Mouse (Mus musculus) stomach, embryonic 15.5 days (tissue): ENCODE measurements at regions not wholly inside any gene's neighbourhood (a gene's known extent, or its start where the extent isn't known, plus 50 kb on each side); places are given as distances from the start of the nearest gene placed in this dataset.

ENCODE experiments used
- ATAC-seq: fragments of 200-750 bp; cut with Nextera tagmentation; 2 replicates; pipeline ENCODE4 v1.8.0; 2017; ENCODE audit warnings: low read depth, moderate number of reproducible peaks, moderate TSS enrichment; ENCODE audit not compliant: insufficient read depth, low FRiP score
- H3K27ac ChIP-seq: fragments of 300-500 bp; sonication (generic); 2 replicates; pipeline ENCODE4 v1.5.1; 2015; ENCODE audit warnings: mild to moderate bottlenecking, inconsistent platforms
- H3K27me3 ChIP-seq: fragments of 300-500 bp; sonication (generic); replicated peaks from 2 replicates; pipeline ENCODE4 v1.6.1; 2015; ENCODE audit warnings: inconsistent platforms
- H3K36me3 ChIP-seq: fragments of 300-500 bp; sonication (generic); 2 replicates; pipeline ENCODE4 v1.6.1; 2015; ENCODE audit warnings: inconsistent platforms
- H3K4me1 ChIP-seq: fragments of 300-500 bp; sonication (generic); 2 replicates; pipeline ENCODE4 v1.6.1; 2015; ENCODE audit warnings: inconsistent platforms
- H3K4me2 ChIP-seq: fragments of 300-500 bp; sonication (generic); 2 replicates; pipeline ENCODE4 v1.6.1; 2015; ENCODE audit warnings: mild to moderate bottlenecking, inconsistent platforms
- H3K4me3 ChIP-seq: fragments of 300-500 bp; sonication (generic); replicated peaks from 2 replicates; pipeline ENCODE4 v1.5.1; 2015; ENCODE audit warnings: inconsistent platforms
- H3K9ac ChIP-seq: fragments of 300-500 bp; sonication (generic); 2 replicates; pipeline ENCODE4 v1.6.1; 2015; ENCODE audit warnings: inconsistent platforms
- H3K9me3 ChIP-seq: fragments of 300-500 bp; sonication (generic); 2 replicates; pipeline ENCODE4 v1.6.1; 2016; ENCODE audit warnings: inconsistent platforms
- WGBS: fragments of 180-500 bp; shearing (Covaris S2); methylation state at CpG from one replicate; pipeline ENCODE4 v1.1.7; 2015; 5-methylcytosine and 5-hydroxymethylcytosine counted together

- no peak for ATAC-seq
- Histone ChIP-seq H3K4me3 (no peak overlapping the region), H3K9ac (no peak overlapping the region), H3K4me2 (no peak overlapping the region), H3K27ac (no peak overlapping the region), H3K4me1 (no peaks in the 10 kb centered on the region), H3K27me3 (no peaks in the 10 kb centered on the region), H3K9me3 (no peaks in the 10 kb centered on the region), H3K36me3 (no peaks in the 10 kb centered on the region)
- 83% methylated on average over 1 of the region's 1 CpGs for WGBS
These were observed 216.3 kb upstream of the Lcorl start for GRCm38 (mm10) chr5:46073744-46074143.

GRCm38 (mm10) chr5:46073136-46073535 lies 215.7 kb upstream of the Lcorl start:
- no peak overlapping the region for H3K27ac ChIP-seq
- no peak overlapping the region for H3K4me3 ChIP-seq
- no peak for ATAC-seq
- no peaks in the 10 kb centered on the region for H3K4me1 ChIP-seq
- no peaks in the 10 kb centered on the region for H3K9me3 ChIP-seq
- no peak overlapping the region for H3K4me2 ChIP-seq
- 72% methylated on average over 4 of the region's 4 CpGs for WGBS
- no peaks in the 10 kb centered on the region for H3K27me3 ChIP-seq
- H3K36me3 ChIP-seq = no peaks in the 10 kb centered on the region
- no peak overlapping the region for H3K9ac ChIP-seq

GRCm38 (mm10) chr5:46059910-46060309 lies 202.5 kb upstream of the Lcorl start:
- H3K27ac ChIP-seq = no peak overlapping the region
- H3K27me3 ChIP-seq = no peaks in the 10 kb centered on the region
- no peaks in the 10 kb centered on the region for H3K36me3 ChIP-seq
- no peak overlapping the region for H3K4me2 ChIP-seq
- H3K9ac ChIP-seq = no peak overlapping the region
- no peak for ATAC-seq
- 79% methylated on average over 3 of the region's 3 CpGs for WGBS
- no peak overlapping the region for H3K4me3 ChIP-seq
- no peaks in the 10 kb centered on the region for H3K9me3 ChIP-seq
- H3K4me1 ChIP-seq = no peaks in the 10 kb centered on the region

- H3K36me3 ChIP-seq = no peaks in the 10 kb centered on the region
- H3K9ac ChIP-seq = no peak overlapping the region
- no peaks in the 10 kb centered on the region for H3K9me3 ChIP-seq
- H3K27me3 ChIP-seq = no peaks in the 10 kb centered on the region
- ATAC-seq = no peak
- WGBS = 90% methylated on average over 2 of the region's 2 CpGs
- H3K4me2 ChIP-seq = no peak overlapping the region
- no peak overlapping the region for H3K4me3 ChIP-seq
- H3K27ac ChIP-seq = no peak overlapping the region
- H3K4me1 ChIP-seq = no peaks in the 10 kb centered on the region
These were observed 197.4 kb upstream of the Lcorl start for GRCm38 (mm10) chr5:46054850-46055249.

GRCm38 (mm10) chr5:46042684-46043348 lies 185.4 kb upstream of the Lcorl start:
- Histone ChIP-seq H3K9me3 (no peaks in the 10 kb centered on the region), H3K27me3 (no peaks in the 10 kb centered on the region), H3K4me3 (no peak overlapping the region), H3K27ac (no peak overlapping the region), H3K36me3 (no peaks in the 10 kb centered on the region), H3K4me2 (no peak overlapping the region), H3K9ac (no peak overlapping the region), H3K4me1 (no peaks in the 10 kb centered on the region)
- WGBS = 60% methylated on average over 6 of the region's 6 CpGs
- no peak for ATAC-seq

GRCm38 (mm10) chr5:46033008-46033676 lies 175.7 kb upstream of the Lcorl start:
- Histone ChIP-seq H3K27ac (peak overlapping the region; percentile 61; the same call in 1 of the 2 replicates), H3K9ac (no peak overlapping the region), H3K4me3 (no peak overlapping the region), H3K4me2 (peak overlapping the region; percentile 33; the same call in 1 of the 2 replicates), H3K4me1 (peaks cover 6% of the 10 kb centered on the region; the same call in 1 of the 2 replicates), H3K9me3 (no peaks in the 10 kb centered on the region), H3K27me3 (no peaks in the 10 kb centered on the region), H3K36me3 (no peaks in the 10 kb centered on the region)
- peak; percentile 82 for ATAC-seq
- WGBS = 39% methylated on average over 8 of the region's 8 CpGs

- Histone ChIP-seq H3K27me3 (no peaks in the 10 kb centered on the region), H3K9ac (no peak overlapping the region), H3K4me2 (no peak overlapping the region), H3K36me3 (no peaks in the 10 kb centered on the region), H3K4me3 (no peak overlapping the region), H3K27ac (no peak overlapping the region), H3K4me1 (peaks cover 6% of the 10 kb centered on the region; the same call in 1 of the 2 replicates), H3K9me3 (no peaks in the 10 kb centered on the region)
- no peak for ATAC-seq
- WGBS = 72% methylated on average over 2 of the region's 2 CpGs
These were observed 174.8 kb upstream of the Lcorl start for GRCm38 (mm10) chr5:46032206-46032605.

- WGBS = 22% methylated on average over 3 of the region's 3 CpGs
- no peak overlapping the region for H3K4me2 ChIP-seq
- no peaks in the 10 kb centered on the region for H3K9me3 ChIP-seq
- no peak for ATAC-seq
- H3K4me3 ChIP-seq = no peak overlapping the region
- no peak overlapping the region for H3K27ac ChIP-seq
- H3K36me3 ChIP-seq = no peaks in the 10 kb centered on the region
- no peaks in the 10 kb centered on the region for H3K27me3 ChIP-seq
- H3K9ac ChIP-seq = no peak overlapping the region
- H3K4me1 ChIP-seq = no peaks in the 10 kb centered on the region
These were observed 166.7 kb upstream of the Lcorl start for GRCm38 (mm10) chr5:46024138-46024537.

GRCm38 (mm10) chr5:46023456-46023855 lies 166.0 kb upstream of the Lcorl start:
- Histone ChIP-seq H3K27me3 (no peaks in the 10 kb centered on the region), H3K9ac (no peak overlapping the region), H3K27ac (no peak overlapping the region), H3K36me3 (no peaks in the 10 kb centered on the region), H3K4me3 (no peak overlapping the region), H3K4me1 (no peaks in the 10 kb centered on the region), H3K4me2 (no peak overlapping the region), H3K9me3 (no peaks in the 10 kb centered on the region)
- no peak for ATAC-seq
- 52% methylated on average over 6 of the region's 6 CpGs for WGBS

GRCm38 (mm10) chr5:46022047-46022422 lies 164.6 kb upstream of the Lcorl start:
- H3K4me3 ChIP-seq = no peak overlapping the region
- H3K9ac ChIP-seq = no peak overlapping the region
- H3K9me3 ChIP-seq = no peaks in the 10 kb centered on the region
- no peak for ATAC-seq
- H3K4me1 ChIP-seq = no peaks in the 10 kb centered on the region
- no peak overlapping the region for H3K27ac ChIP-seq
- no peak overlapping the region for H3K4me2 ChIP-seq
- WGBS = 70% methylated on average over 7 of the region's 7 CpGs
- no peaks in the 10 kb centered on the region for H3K36me3 ChIP-seq
- H3K27me3 ChIP-seq = no peaks in the 10 kb centered on the region

GRCm38 (mm10) chr5:46021398-46022046 lies 164.1 kb upstream of the Lcorl start:
- no peak overlapping the region for H3K27ac ChIP-seq
- no peak for ATAC-seq
- no peak overlapping the region for H3K4me2 ChIP-seq
- 74% methylated on average over 2 of the region's 2 CpGs for WGBS
- H3K9ac ChIP-seq = no peak overlapping the region
- H3K36me3 ChIP-seq = no peaks in the 10 kb centered on the region
- H3K4me3 ChIP-seq = no peak overlapping the region
- H3K9me3 ChIP-seq = no peaks in the 10 kb centered on the region
- H3K4me1 ChIP-seq = no peaks in the 10 kb centered on the region
- H3K27me3 ChIP-seq = no peaks in the 10 kb centered on the region

GRCm38 (mm10) chr5:46020175-46020574 lies 162.8 kb upstream of the Lcorl start:
- H3K4me3 ChIP-seq = no peak overlapping the region

More at GRCm38 (mm10) chr5:46020175-46020574, 162.8 kb upstream of the Lcorl start:
- H3K4me2 ChIP-seq = no peak overlapping the region
- H3K4me1 ChIP-seq = no peaks in the 10 kb centered on the region
- H3K36me3 ChIP-seq = no peaks in the 10 kb centered on the region
- no peaks in the 10 kb centered on the region for H3K27me3 ChIP-seq
- H3K9me3 ChIP-seq = no peaks in the 10 kb centered on the region
- no peak for ATAC-seq
- H3K27ac ChIP-seq = no peak overlapping the region
- 81% methylated on average over 4 of the region's 4 CpGs for WGBS
- H3K9ac ChIP-seq = no peak overlapping the region
